Mouse (Mus musculus): ENCODE results near the gene Krtap19-9b.

The Krtap19-9b gene

DNA sequence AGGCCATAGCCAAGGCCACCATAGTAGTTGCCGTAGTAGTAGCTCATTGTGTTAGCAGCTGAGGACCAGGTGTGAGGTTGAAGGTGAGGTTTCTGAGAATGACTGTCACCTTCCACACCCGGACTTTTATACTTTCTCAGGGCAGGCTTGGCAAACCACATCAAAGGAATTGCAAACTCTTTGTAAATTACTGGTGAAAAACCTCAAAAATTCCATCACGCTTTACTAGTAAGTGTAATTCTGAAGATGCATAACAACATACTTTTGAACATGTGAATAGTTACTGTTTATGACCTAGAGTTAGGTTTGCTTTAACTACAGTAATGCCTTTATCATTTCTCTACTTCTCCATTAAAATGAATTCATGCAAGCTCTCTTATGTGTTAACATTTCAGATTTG lies at the start of gene Krtap19-9b:
TSS of gene Krtap19-9b (minus strand) at position 101 of the 400 bp plus-strand sequence.
- no peak for DNase-seq (ENCODE audit: extremely low spot score, low spot score)

DNA sequence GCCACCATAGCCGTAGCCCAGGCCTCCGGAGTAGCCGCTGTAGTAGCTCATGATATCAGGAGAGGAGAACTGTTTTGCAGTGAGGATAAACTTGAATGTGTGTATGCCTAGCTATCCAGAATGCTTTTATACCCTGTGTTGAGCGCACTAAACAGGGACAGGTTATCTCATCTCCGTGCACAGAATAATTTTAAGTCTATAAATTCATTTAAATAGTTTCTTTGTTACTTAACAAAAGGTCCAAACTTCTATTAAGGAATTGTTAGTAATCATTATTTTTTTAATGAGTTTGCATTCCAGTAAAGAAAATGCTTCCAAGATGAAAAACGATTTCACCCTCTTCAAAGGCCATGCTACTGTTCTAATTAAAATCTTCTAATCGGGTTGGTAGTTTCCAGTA lies 30.7 kb upstream of the Krtap19-9b start, which contains the start of gene Krtap16-3:
TSS of gene Krtap16-3 (minus strand) at position 101 of the 400 bp plus-strand sequence.
- no peak for DNase-seq (ENCODE audit: extremely low spot score, low spot score)

DNA sequence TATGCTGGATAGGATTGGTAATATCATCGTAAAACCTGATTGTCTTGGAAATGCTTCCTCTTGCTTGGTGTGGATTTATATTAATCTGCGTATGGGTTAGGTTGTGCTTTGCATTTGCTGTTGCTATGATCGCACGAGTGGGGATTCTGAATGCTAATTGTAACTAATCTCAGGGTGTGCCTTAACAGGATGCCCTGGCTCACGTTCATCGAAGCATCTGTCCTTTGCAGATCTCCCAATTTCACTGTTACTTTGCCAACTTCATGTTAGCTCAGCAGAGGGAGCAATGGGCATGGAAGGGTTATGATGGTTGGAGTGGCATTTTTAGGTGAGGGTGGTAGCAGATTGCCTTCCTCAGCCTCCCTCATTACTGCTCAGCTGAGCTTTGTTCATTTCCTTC lies 9.0 kb upstream of the Krtap19-9b start:
- DNase-seq (ENCODE audit: extremely low spot score, low spot score) = no peak

- DNase-seq (ENCODE audit: extremely low spot score, low spot score) = peak; percentile 19
Measured at GRCm38 (mm10) chr16:88938252-88938651, 6.2 kb upstream of the Krtap19-9b start.

DNA sequence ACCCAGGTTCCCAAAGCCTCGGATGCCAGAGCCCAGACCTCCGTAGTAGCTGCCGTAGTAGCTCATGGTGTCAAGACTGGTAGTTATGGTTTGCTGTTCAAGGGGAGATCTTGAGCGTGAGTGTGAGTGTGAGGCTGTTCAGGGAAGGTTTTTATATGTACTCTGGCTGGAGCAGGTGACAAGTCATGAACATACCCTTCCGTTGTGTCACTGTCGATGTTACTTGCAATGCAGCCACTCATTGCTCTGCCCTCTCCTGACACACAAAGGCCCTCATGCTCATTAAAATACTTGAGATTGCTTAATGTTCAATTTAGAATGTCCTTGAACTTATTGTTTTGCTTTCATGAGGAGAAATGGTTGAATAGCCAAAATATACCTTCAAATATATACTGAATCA lies 35.7 kb downstream of the Krtap19-9b start, which contains the start of gene Krtap19-5:
TSS of gene Krtap19-5 (minus strand) at position 101 of the 400 bp plus-strand sequence.
- DNase-seq (ENCODE audit: extremely low spot score, low spot score) = no peak

DNA sequence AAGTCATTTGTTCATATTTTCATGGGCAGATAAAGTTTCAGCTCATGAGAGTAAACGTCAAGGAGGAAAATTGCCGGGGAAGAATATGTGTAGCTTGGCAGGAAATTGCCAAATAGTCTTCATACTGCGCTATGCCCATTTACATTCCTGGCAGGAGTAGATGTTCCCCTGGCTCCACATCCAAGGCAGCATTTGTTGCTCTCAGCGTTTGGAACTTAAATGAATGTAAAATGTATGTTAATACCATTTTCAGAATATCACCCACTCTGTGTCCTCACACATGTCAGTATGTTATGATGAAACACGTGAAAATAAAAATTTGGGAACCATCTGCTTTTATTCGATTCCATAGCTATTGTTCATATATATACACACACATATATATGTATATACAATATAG lies 45.2 kb downstream of the Krtap19-9b start:
- no peak for DNase-seq (ENCODE audit: extremely low spot score, low spot score)

- no peak for DNase-seq (ENCODE audit: extremely low spot score, low spot score)
Measured at GRCm38 (mm10) chr16:88884989-88885388, 47.1 kb downstream of the Krtap19-9b start, which contains the start of gene Krtap19-4. Gene Krtap19-4 (minus strand): TSS chr16:88885089.
